Mouse (Mus musculus) fat pad, adult 2 months (tissue): ENCODE measurements around the gene Irak2.
"Not testable (repeated sequence)": the region's sequence is repeated elsewhere in the genome, so short reads cannot be mapped to it uniquely, and the experiment has no call there.

Source experiments
- DNase-seq: peaks from one replicate; pipeline ENCODE4 v3.0.0-alpha.2; 2011; ENCODE audit warnings: low read depth, low spot score; ENCODE audit errors: extremely low read depth

The Irak2 gene

GRCm38 (mm10) chr6:113667611-113668122 lies 29.4 kb downstream of the Irak2 start:
- no peak for DNase-seq

- no peak for DNase-seq
These were observed 30.3 kb downstream of the Irak2 start for GRCm38 (mm10) chr6:113668287-113669154.

- DNase-seq, result no peak
These were observed 31.6 kb downstream of the Irak2 start for GRCm38 (mm10) chr6:113669821-113670220.

GRCm38 (mm10) chr6:113672029-113672428 lies 33.8 kb downstream of the Irak2 start:
- not testable (repeated sequence) for DNase-seq

GRCm38 (mm10) chr6:113672989-113673388 lies 34.7 kb downstream of the Irak2 start:
- DNase-seq, result no peak

- DNase-seq, result no peak
These were observed 37.0 kb downstream of the Irak2 start for GRCm38 (mm10) chr6:113675234-113675633.

GRCm38 (mm10) chr6:113675991-113676390 lies 37.7 kb downstream of the Irak2 start:
- no peak for DNase-seq

GRCm38 (mm10) chr6:113677070-113677734 lies 38.9 kb downstream of the Irak2 start:
- no peak for DNase-seq

- DNase-seq, result no peak
These were observed 40.2 kb downstream of the Irak2 start for GRCm38 (mm10) chr6:113678246-113679012.

- DNase-seq, result no peak
These were observed 41.8 kb downstream of the Irak2 start for GRCm38 (mm10) chr6:113679993-113680566.

- no peak for DNase-seq
These were observed 43.0 kb downstream of the Irak2 start for GRCm38 (mm10) chr6:113681271-113681670.

- DNase-seq, result no peak
These were observed 45.0 kb downstream of the Irak2 start for GRCm38 (mm10) chr6:113683081-113683825.

GRCm38 (mm10) chr6:113686551-113687125 lies 48.4 kb downstream of the Irak2 start:
- DNase-seq, result no peak

- no peak for DNase-seq
These were observed 51.7 kb downstream of the Irak2 start for GRCm38 (mm10) chr6:113690008-113690399.

GRCm38 (mm10) chr6:113690400-113691083 lies 52.3 kb downstream of the Irak2 start:
- peak; percentile 56 for DNase-seq

- DNase-seq, result no peak
These were observed 52.8 kb downstream of the Irak2 start for GRCm38 (mm10) chr6:113691084-113691462.

GRCm38 (mm10) chr6:113692661-113693133 lies 54.4 kb downstream of the Irak2 start:
- no peak for DNase-seq

GRCm38 (mm10) chr6:113693377-113693776 lies 55.1 kb downstream of the Irak2 start:
- DNase-seq, result no peak

GRCm38 (mm10) chr6:113695203-113695602 lies 56.9 kb downstream of the Irak2 start:
- no peak for DNase-seq
